Mouse (Mus musculus): ENCODE data around the gene Bcas2. TPM values are rescaled to one million over a fixed set of nuclear protein-coding genes. Genes with fewer than 3 reads are reported as not detected.

Bcas2 gene
- polyA plus RNA-seq, 1 experiment from 2014 or later, result 144 TPM

DNA sequence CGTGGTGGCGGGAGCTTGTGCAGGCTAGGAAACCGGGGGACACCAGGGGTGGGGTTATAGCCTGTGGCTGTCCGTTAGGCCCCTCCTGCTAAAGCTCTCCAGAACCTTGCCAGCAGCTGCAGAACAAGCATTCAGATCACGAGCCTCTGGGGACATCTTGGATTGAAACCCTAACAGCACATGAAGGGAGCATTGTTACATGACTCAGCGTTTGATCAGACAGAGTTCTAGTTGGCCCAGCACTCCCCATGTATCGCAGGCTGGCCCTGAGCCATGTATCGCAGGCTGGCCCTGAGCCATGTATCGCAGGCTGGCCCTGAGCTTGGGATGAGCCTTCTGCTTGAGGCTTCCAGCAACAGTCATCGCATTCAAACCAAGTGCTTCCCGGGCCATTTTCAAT, 30.2 kb upstream of the Bcas2 start:
- no peak for ATAC-seq (replicated peaks; ENCODE audit: low FRiP score, low read depth)
- no peak overlapping the region for H3K4me2 ChIP-seq (ENCODE audit: low read length)
- 84% methylated on average over 11 of the region's 11 CpGs for WGBS
- H3K9me3 ChIP-seq (replicated peaks; ENCODE audit: low read length), result no peaks in the 10 kb centered on the region
- TF ChIP-seq CTCF (IDR thresholded peaks at IDR 0.05; ENCODE audit: low read depth), result no peak
- H3K9ac ChIP-seq (ENCODE audit: low read depth, low read length), result no peak overlapping the region
- H3K27ac ChIP-seq, result no peak overlapping the region
- no peak for DNase-seq (ENCODE audit: low spot score)
- H3K4me3 ChIP-seq (replicated peaks; ENCODE audit: low read depth, low read length), result no peak overlapping the region
- no peaks in the 10 kb centered on the region for H3K27me3 ChIP-seq (ENCODE audit: insufficient read depth, low read length)
- H3K36me3 ChIP-seq (ENCODE audit: insufficient read depth, low read length), result no peaks in the 10 kb centered on the region
- no peaks in the 10 kb centered on the region; the same call in none of the 2 replicates for H3K4me1 ChIP-seq (replicated peaks; ENCODE audit: insufficient read depth, low read length)

DNA sequence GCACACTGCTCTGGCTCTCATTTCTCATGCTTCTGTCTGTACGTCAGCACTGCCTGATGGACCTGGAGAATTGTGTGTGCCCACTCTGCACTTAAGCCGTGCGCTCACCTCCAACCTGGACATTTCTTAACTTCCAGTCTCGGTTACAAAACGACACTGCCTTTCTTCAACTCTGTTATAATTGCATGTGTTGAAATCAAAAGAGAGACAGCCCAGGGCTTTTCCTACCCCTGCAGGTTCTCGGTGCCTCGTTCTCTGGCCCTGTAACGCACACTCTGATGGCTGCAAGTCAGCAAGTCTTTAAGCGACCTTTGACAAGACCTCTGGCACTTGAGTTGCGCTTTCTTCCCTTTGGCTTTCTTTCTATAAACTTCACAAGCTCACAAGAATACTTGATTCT, 29.1 kb upstream of the Bcas2 start:
- ATAC-seq (replicated peaks; ENCODE audit: low FRiP score, low read depth), result no peak
- H3K9ac ChIP-seq (ENCODE audit: low read depth, low read length), result no peak overlapping the region
- TF ChIP-seq CTCF (IDR thresholded peaks at IDR 0.05; ENCODE audit: low read depth), result no peak
- H3K9me3 ChIP-seq (replicated peaks; ENCODE audit: low read length), result no peaks in the 10 kb centered on the region
- 83% methylated on average over 10 of the region's 10 CpGs for WGBS
- no peak overlapping the region for H3K4me2 ChIP-seq (ENCODE audit: low read length)
- no peak for DNase-seq (ENCODE audit: low spot score)
- peaks cover 3% of the 10 kb centered on the region for H3K4me1 ChIP-seq (replicated peaks; ENCODE audit: insufficient read depth, low read length)
- no peak overlapping the region for H3K4me3 ChIP-seq (replicated peaks; ENCODE audit: low read depth, low read length)
- H3K27me3 ChIP-seq (ENCODE audit: insufficient read depth, low read length), result no peaks in the 10 kb centered on the region
- H3K36me3 ChIP-seq (ENCODE audit: insufficient read depth, low read length), result no peaks in the 10 kb centered on the region
- H3K27ac ChIP-seq, result no peak overlapping the region

DNA sequence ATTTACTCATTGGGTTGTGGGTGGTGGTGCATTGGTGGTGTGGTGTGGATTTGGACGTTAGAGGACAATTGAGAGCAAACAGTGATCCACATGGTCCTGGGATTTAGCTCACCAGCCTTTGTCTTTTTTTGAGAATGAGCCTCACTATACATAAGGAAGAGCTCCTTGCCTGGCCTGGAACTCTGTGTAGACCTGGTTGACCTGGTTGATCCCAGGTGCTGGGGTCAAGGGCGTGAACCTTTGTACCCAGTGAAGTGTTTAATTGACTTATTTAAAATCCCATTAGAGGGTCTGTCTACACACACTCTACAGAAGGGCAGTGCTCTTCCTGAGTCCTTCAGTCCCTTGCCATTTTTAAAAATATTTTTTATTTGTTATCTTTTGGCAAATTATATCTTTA, 26.1 kb upstream of the Bcas2 start:
- no peak overlapping the region for H3K4me2 ChIP-seq (ENCODE audit: low read length)
- no peak overlapping the region for H3K9ac ChIP-seq (ENCODE audit: low read depth, low read length)
- TF ChIP-seq CTCF (IDR thresholded peaks at IDR 0.05; ENCODE audit: low read depth), result no peak
- 82% methylated on average over 2 of the region's 2 CpGs for WGBS
- H3K4me3 ChIP-seq (replicated peaks; ENCODE audit: low read depth, low read length), result no peak overlapping the region
- peaks cover 3% of the 10 kb centered on the region; the same call in 1 of the 2 replicates for H3K4me1 ChIP-seq (replicated peaks; ENCODE audit: insufficient read depth, low read length)
- no peak overlapping the region for H3K27ac ChIP-seq
- no peaks in the 10 kb centered on the region for H3K27me3 ChIP-seq (ENCODE audit: insufficient read depth, low read length)
- no peaks in the 10 kb centered on the region for H3K9me3 ChIP-seq (replicated peaks; ENCODE audit: low read length)
- DNase-seq (ENCODE audit: low spot score) (no peak), ATAC-seq (replicated peaks; ENCODE audit: low FRiP score, low read depth) (no peak)
- no peaks in the 10 kb centered on the region for H3K36me3 ChIP-seq (ENCODE audit: insufficient read depth, low read length)

DNA sequence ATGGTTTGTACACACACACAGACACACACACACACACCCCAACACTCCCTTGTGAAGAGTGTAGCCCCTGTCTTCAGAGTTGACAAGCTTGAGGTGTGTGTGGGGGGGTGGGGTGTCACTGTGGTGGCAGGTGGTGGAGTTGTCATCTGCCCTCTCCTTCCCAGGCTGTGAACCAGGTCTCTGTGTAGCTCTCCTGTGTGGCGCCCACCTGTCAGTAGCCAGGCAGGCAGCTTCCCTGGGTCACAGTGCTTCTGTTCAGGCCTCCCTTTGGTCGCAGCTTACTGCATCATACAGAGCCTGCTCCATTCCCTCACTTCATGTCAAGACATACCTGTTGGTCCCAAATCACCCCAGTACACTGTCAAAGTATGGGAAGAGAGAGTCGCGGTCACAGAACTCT, 25.7 kb upstream of the Bcas2 start:
- Histone ChIP-seq H3K27ac (no peak overlapping the region), H3K27me3 (ENCODE audit: insufficient read depth, low read length) (no peaks in the 10 kb centered on the region), H3K4me3 (replicated peaks; ENCODE audit: low read depth, low read length) (no peak overlapping the region), H3K36me3 (ENCODE audit: insufficient read depth, low read length) (no peaks in the 10 kb centered on the region), H3K9ac (ENCODE audit: low read depth, low read length) (no peak overlapping the region), H3K4me1 (replicated peaks; ENCODE audit: insufficient read depth, low read length) (peaks cover 3% of the 10 kb centered on the region; the same call in 1 of the 2 replicates), H3K4me2 (ENCODE audit: low read length) (no peak overlapping the region), H3K9me3 (replicated peaks; ENCODE audit: low read length) (no peaks in the 10 kb centered on the region)
- ATAC-seq (replicated peaks; ENCODE audit: low FRiP score, low read depth), result no peak
- DNase-seq (ENCODE audit: low spot score), result no peak
- 89% methylated on average over 4 of the region's 4 CpGs for WGBS
- TF ChIP-seq CTCF (IDR thresholded peaks at IDR 0.05; ENCODE audit: low read depth), result no peak

DNA sequence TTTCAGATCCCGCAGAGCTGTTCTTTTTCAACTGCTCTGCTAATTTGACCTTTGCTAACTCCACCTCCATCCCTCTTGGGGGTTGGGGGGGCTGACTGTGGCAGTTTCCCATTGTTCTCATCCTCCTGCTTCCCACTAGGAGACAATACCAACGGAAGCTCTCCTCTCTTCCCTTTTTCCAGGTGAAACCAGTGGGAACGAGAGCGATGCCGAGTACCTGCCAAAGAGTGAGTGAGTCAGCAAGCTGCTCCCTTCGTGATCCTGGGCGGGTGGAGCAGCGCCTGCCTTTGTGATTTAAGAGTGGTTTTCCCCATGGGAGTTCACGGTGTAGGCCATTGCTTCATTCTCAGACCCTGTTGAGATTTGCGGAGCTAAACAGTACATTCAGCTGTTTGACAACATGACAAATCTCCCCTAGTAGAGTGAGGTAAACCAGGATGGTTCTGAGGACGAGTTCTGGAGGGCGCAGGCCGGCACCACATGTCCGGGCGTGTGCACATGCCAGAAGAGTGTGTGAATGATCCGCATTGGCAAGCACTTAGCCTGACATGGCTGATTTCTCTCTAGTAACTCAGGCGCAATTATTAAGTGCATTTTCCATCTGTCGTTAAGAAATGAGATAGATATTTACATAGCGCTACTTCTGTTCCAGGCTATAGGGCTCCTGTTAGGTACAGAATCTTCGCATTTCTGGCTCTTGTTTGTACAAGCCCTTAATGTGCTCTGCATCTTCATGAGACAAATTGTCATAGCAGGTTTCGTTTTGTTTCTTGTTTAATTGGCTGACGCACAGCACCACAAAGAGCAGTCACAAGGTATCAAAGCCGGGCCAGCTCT, 24.9 kb upstream of the Bcas2 start:
- no peaks in the 10 kb centered on the region for H3K27me3 ChIP-seq (ENCODE audit: insufficient read depth, low read length)
- 65% methylated on average over 23 of the region's 23 CpGs for WGBS

DNA sequence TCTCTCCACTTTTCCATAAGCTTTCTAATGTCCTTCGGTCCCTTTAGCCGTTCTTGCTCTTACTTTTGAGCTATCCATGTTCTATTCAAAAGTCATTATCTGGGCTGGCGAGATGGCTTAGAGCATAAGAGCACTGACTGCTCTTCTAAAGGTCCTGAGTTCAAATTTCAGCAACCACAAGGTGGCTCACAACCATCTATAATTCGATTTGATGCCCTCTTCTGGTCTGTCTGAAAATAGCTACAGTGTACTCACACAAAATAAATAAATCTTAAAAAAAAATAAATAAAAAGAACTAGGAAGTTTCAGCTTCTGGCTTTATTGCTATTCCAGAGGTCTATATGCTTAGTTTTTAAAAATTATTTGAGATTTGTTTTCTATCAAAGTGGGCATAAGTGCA, 23.7 kb upstream of the Bcas2 start:
- H3K27ac ChIP-seq, result no peak overlapping the region
- DNase-seq (ENCODE audit: low spot score) (no peak), ATAC-seq (replicated peaks; ENCODE audit: low FRiP score, low read depth) (no peak)
- no peaks in the 10 kb centered on the region for H3K27me3 ChIP-seq (ENCODE audit: insufficient read depth, low read length)
- TF ChIP-seq CTCF (IDR thresholded peaks at IDR 0.05; ENCODE audit: low read depth), result peak; percentile 45; the same call in 1 of the 2 replicates
- H3K36me3 ChIP-seq (ENCODE audit: insufficient read depth, low read length), result no peaks in the 10 kb centered on the region; the same call in 1 of the 2 replicates
- no peak overlapping the region for H3K4me3 ChIP-seq (replicated peaks; ENCODE audit: low read depth, low read length)
- H3K4me1 ChIP-seq (replicated peaks; ENCODE audit: insufficient read depth, low read length), result peaks cover 3% of the 10 kb centered on the region; the same call in 1 of the 2 replicates
- H3K4me2 ChIP-seq (ENCODE audit: low read length), result no peak overlapping the region
- H3K9ac ChIP-seq (ENCODE audit: low read depth, low read length), result no peak overlapping the region
- no peaks in the 10 kb centered on the region for H3K9me3 ChIP-seq (replicated peaks; ENCODE audit: low read length)
- WGBS, result 87% methylated on average over 4 of the region's 4 CpGs

More for the DNA sequence above, 24.9 kb upstream of the Bcas2 start:
- DNase-seq (ENCODE audit: low spot score) (no peak), ATAC-seq (replicated peaks; ENCODE audit: low FRiP score, low read depth) (no peak)
- H3K36me3 ChIP-seq (ENCODE audit: insufficient read depth, low read length), result no peaks in the 10 kb centered on the region
- H3K9me3 ChIP-seq (replicated peaks; ENCODE audit: low read length), result no peaks in the 10 kb centered on the region
- peaks cover 3% of the 10 kb centered on the region; the same call in 1 of the 2 replicates for H3K4me1 ChIP-seq (replicated peaks; ENCODE audit: insufficient read depth, low read length)
- TF ChIP-seq CTCF (IDR thresholded peaks at IDR 0.05; ENCODE audit: low read depth), result no peak
- no peak overlapping the region for H3K4me2 ChIP-seq (ENCODE audit: low read length)
- H3K27ac ChIP-seq, result no peak overlapping the region
- no peak overlapping the region for H3K9ac ChIP-seq (ENCODE audit: low read depth, low read length)
- no peak overlapping the region for H3K4me3 ChIP-seq (replicated peaks; ENCODE audit: low read depth, low read length)
